Mouse (Mus musculus): ENCODE results near the gene Plekhb1. TPM values are rescaled to one million over a fixed set of nuclear protein-coding genes. Genes with fewer than 3 reads are reported as not detected.

Gene Plekhb1
- polyA plus RNA-seq, 1 experiment, result 8.2 TPM

DNA sequence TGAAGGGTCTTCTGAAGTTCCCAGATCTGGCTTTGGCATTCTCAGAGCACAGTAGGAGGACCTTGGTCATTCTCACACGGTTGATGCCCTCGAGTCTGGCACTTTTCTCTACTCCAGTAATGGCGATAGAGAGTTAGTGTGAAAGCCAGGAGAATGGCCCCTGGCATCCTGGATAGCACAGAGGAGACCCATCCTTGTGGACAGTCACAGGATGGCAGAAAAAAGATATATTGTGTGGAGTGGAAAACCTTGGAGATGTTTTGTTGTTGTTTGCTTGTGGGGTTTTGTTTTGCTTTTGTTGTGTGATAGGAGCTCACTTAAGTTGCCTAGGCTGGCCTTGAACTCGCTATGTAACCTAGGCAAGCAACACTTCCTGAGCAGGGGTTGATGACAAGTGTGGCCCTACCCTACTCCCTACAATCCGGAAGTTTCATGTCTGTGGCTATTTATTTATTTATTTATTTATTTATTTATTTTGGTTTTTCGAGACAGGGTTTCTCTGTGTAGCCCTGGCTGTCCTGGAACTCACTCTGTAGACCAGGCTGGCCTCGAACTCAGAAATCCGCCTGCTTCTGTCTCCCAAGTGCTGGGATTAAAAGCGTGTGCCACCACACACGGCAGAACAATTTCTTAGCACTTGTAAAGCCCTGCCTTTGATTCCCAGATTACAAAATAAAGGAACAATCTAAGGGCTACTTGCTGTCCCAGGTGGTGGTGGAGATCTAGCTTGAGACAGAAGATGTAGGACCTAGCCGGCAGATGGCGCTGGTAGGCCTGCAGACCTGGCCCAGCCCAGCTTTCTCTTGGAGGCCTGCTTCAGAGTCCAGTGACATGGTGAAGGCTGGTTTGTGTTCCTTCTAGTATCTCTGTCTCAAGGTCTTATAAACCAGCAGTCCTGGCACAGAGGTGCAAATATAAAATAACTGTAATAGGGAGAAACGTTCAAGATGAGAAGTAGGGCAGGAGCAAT lies 23.1 kb upstream of the Plekhb1 start:
- H3K4me1 ChIP-seq (ENCODE audit: control insufficient read depth, insufficient read depth, insufficient read length, low read length), result no peaks in the 10 kb centered on the region
- H3K36me3 ChIP-seq (ENCODE audit: control insufficient read depth, insufficient read depth, low read length), result no peaks in the 10 kb centered on the region
- WGBS, result 41% methylated on average over 13 of the region's 13 CpGs
- no peaks in the 10 kb centered on the region for H3K27me3 ChIP-seq (ENCODE audit: control insufficient read depth, insufficient read depth, low read length)
- no peak overlapping the region for H3K4me3 ChIP-seq (ENCODE audit: low read depth, low read length)
- no peak overlapping the region for H3K27ac ChIP-seq (ENCODE audit: insufficient read depth, low read depth, low read length)
- TF ChIP-seq CTCF (IDR thresholded peaks at IDR 0.05; ENCODE audit: extremely low read depth, insufficient read length, insufficient replicate concordance, low read depth, low read length), result peak; percentile 88
- TF ChIP-seq POLR2A (IDR thresholded peaks at IDR 0.05; ENCODE audit: low read depth, low read length), result no peak

DNA sequence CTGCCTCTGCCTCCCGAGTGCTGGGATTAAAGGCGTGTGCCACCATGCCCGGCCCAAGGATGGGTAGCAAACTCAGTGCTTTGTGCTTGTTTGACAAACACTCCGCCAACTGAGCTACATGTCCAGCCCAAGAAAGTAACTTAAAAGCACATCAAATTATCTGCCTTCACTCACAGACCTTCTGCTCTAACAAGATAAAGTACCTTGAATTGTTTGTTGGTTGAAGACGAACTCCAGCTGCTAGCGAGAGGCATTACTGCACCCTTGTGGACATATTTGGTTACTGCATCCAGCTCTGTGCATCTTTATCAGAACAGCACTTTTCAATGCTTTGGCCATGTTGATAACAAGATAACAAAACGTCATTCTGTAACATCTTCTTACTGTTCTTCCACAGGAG lies 22.3 kb upstream of the Plekhb1 start:
- H3K4me1 ChIP-seq (ENCODE audit: control insufficient read depth, insufficient read depth, insufficient read length, low read length), result no peaks in the 10 kb centered on the region; the same call in 1 of the 2 replicates
- H3K27ac ChIP-seq (ENCODE audit: insufficient read depth, low read depth, low read length), result no peak overlapping the region
- no peaks in the 10 kb centered on the region for H3K27me3 ChIP-seq (ENCODE audit: control insufficient read depth, insufficient read depth, low read length)
- H3K4me3 ChIP-seq (ENCODE audit: low read depth, low read length), result no peak overlapping the region
- 48% methylated on average over 7 of the region's 7 CpGs for WGBS
- TF ChIP-seq POLR2A (IDR thresholded peaks at IDR 0.05; ENCODE audit: low read depth, low read length), result no peak
- no peak for TF ChIP-seq CTCF (IDR thresholded peaks at IDR 0.05; ENCODE audit: extremely low read depth, insufficient read length, insufficient replicate concordance, low read depth, low read length)
- no peaks in the 10 kb centered on the region for H3K36me3 ChIP-seq (ENCODE audit: control insufficient read depth, insufficient read depth, low read length)

DNA sequence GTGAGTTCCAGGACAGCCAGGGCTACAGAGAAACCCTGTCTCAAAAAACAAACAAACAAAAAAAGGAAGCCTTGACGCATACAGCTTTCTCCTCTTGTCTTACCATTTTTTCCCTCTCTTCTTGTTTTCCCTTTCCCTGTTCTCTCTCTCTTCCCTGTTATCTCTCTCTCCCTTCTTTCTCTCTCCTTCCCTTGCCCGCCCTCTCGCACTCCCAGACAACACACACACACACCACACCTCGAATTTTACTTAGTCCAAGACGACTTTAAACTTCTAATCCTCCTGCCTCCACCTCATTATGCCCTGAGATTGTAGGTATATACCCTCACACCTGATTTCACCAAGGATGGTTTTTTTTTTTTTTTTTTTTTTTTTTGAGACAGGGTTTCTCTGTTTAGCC lies 21.9 kb upstream of the Plekhb1 start:
- WGBS, result 71% methylated on average over 5 of the region's 5 CpGs
- Histone ChIP-seq H3K27ac (ENCODE audit: insufficient read depth, low read depth, low read length) (no peak overlapping the region), H3K4me1 (ENCODE audit: control insufficient read depth, insufficient read depth, insufficient read length, low read length) (peaks cover 3% of the 10 kb centered on the region), H3K27me3 (ENCODE audit: control insufficient read depth, insufficient read depth, low read length) (no peaks in the 10 kb centered on the region), H3K4me3 (ENCODE audit: low read depth, low read length) (no peak overlapping the region), H3K36me3 (ENCODE audit: control insufficient read depth, insufficient read depth, low read length) (no peaks in the 10 kb centered on the region)
- TF ChIP-seq POLR2A (IDR thresholded peaks at IDR 0.05; ENCODE audit: low read depth, low read length), result no peak
- TF ChIP-seq CTCF (IDR thresholded peaks at IDR 0.05; ENCODE audit: extremely low read depth, insufficient read length, insufficient replicate concordance, low read depth, low read length), result no peak

DNA sequence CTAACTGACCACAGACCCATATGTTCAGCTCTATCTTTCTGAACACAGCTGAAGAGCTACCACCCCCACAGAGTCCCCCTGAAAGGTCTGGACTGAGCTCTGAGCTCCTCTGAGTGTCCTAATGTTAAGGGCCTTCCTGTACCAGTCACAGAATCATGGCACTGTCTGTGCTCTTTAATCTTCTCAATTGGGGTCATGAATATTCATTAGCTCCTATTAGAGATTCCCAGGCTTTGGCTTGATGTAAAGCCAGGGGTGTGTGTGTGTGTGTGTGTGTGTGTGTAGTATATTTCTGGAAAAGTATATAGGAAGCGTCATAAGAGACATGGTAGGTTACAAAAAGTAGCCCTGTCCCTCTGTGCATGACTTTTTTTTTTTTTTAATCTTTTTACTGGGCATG lies 21.0 kb upstream of the Plekhb1 start:
- WGBS, result 95% methylated on average over 1 of the region's 1 CpGs
- Histone ChIP-seq H3K27me3 (ENCODE audit: control insufficient read depth, insufficient read depth, low read length) (no peaks in the 10 kb centered on the region), H3K36me3 (ENCODE audit: control insufficient read depth, insufficient read depth, low read length) (no peaks in the 10 kb centered on the region), H3K4me1 (ENCODE audit: control insufficient read depth, insufficient read depth, insufficient read length, low read length) (peaks cover 3% of the 10 kb centered on the region), H3K27ac (ENCODE audit: insufficient read depth, low read depth, low read length) (no peak overlapping the region), H3K4me3 (ENCODE audit: low read depth, low read length) (no peak overlapping the region)
- no peak for TF ChIP-seq CTCF (IDR thresholded peaks at IDR 0.05; ENCODE audit: extremely low read depth, insufficient read length, insufficient replicate concordance, low read depth, low read length)
- TF ChIP-seq POLR2A (IDR thresholded peaks at IDR 0.05; ENCODE audit: low read depth, low read length), result no peak

DNA sequence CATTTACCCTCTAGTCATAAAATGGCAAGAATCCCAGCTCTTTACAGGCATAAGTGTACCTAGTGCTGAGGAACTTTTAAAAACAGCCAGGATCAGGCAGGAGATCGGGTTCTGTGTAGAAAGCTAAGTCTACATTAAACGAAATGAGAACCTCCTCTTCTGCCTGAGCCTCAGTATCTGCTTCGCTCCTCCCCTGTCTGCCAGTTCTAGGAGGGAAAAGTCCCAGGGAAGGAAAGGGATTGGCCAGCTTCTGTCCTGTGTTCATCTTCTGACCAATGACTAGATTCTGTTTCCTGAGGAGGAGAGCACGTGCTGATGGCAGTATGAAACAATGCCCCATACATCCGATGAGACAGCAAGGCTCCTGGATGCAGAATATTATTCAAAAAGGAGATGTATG lies 18.9 kb upstream of the Plekhb1 start:
- no peaks in the 10 kb centered on the region for H3K36me3 ChIP-seq (ENCODE audit: control insufficient read depth, insufficient read depth, low read length)
- WGBS, result 56% methylated on average over 5 of the region's 5 CpGs

DNA sequence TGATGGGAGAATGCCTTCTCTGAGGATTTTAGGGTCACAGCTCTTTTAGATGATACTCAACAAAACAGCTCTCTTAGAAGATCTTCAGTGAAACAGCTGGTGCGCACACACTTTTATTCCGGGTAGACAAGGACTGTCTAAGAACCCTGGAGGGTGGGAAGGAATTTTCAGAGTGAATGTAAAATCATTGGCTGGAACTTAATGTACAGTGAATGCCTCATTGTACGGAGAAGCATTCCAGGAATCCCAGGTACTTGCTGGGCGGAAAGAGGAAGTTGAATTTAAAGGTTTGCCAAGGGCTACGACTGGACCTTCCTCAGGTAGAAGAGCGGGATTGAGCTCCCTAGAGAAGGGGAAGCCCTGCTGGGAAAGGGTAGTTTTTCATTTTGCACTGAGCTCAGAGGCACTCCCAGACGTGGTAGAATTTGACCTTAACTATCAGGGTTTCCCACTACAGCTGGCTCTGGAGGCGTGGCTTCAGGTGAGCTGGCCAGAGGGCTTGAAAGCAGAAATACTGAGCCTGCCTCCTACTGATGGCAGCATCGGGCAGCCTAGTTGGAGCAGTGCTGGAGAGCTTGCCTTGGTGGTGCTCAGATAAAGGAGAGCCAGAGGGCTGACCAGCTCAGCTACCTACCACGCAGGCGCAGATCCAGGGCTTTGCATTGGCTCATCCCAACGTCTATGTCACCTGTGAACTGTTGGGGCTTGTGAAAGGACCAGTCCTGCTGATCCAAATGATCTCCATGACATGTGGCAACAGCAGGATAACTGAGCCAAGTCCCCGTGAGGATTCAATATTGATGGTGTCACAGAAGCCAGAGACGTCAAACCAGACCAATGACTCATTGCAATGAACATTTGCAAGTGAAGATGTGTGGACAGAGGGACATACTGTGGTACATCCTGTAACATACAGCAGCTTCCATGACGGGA lies 17.0 kb upstream of the Plekhb1 start:
- Histone ChIP-seq H3K27ac (ENCODE audit: insufficient read depth, low read depth, low read length) (no peak overlapping the region), H3K4me1 (ENCODE audit: control insufficient read depth, insufficient read depth, insufficient read length, low read length) (peaks cover 3% of the 10 kb centered on the region), H3K4me3 (ENCODE audit: low read depth, low read length) (no peak overlapping the region), H3K27me3 (ENCODE audit: control insufficient read depth, insufficient read depth, low read length) (no peaks in the 10 kb centered on the region), H3K36me3 (ENCODE audit: control insufficient read depth, insufficient read depth, low read length) (no peaks in the 10 kb centered on the region)
- TF ChIP-seq POLR2A (IDR thresholded peaks at IDR 0.05; ENCODE audit: low read depth, low read length), result no peak
- TF ChIP-seq CTCF (IDR thresholded peaks at IDR 0.05; ENCODE audit: extremely low read depth, insufficient read length, insufficient replicate concordance, low read depth, low read length), result no peak
- 38% methylated on average over 15 of the region's 15 CpGs for WGBS

More for the DNA sequence above, 18.9 kb upstream of the Plekhb1 start:
- H3K4me3 ChIP-seq (ENCODE audit: low read depth, low read length), result no peak overlapping the region
- no peak for TF ChIP-seq POLR2A (IDR thresholded peaks at IDR 0.05; ENCODE audit: low read depth, low read length)
- no peak for TF ChIP-seq CTCF (IDR thresholded peaks at IDR 0.05; ENCODE audit: extremely low read depth, insufficient read length, insufficient replicate concordance, low read depth, low read length)
- H3K4me1 ChIP-seq (ENCODE audit: control insufficient read depth, insufficient read depth, insufficient read length, low read length), result peaks cover 3% of the 10 kb centered on the region
- no peaks in the 10 kb centered on the region for H3K27me3 ChIP-seq (ENCODE audit: control insufficient read depth, insufficient read depth, low read length)
- no peak overlapping the region for H3K27ac ChIP-seq (ENCODE audit: insufficient read depth, low read depth, low read length)
